Mouse (Mus musculus): ENCODE results near the gene Jazf1.

- TF ChIP-seq CTCF (IDR thresholded peaks at IDR 0.05; ENCODE audit: low read depth, low read length) (no peak), POLR2A (IDR thresholded peaks at IDR 0.05; ENCODE audit: extremely low read depth, insufficient read depth, low read length) (no peak)
Observed at GRCm38 (mm10) chr6:52790316-52790715, 278.1 kb downstream of the Jazf1 start.
